Mouse (Mus musculus): ENCODE data around the gene Rilp.
A peak's percentile ranks its signal among the peaks of the same experiment; 100 is the strongest.

Gene Rilp

GRCm38 (mm10) chr11:75509741-75510626, at the start of gene Rilp:
TSS of gene Rilp (plus strand) at chr11:75510094.
- DNase-seq (ENCODE audit: low read depth, low spot score): no peak

GRCm38 (mm10) chr11:75460103-75460843, 49.6 kb upstream of the Rilp start:
- DNase-seq (ENCODE audit: low read depth, low spot score): peak; percentile 98

DNA sequence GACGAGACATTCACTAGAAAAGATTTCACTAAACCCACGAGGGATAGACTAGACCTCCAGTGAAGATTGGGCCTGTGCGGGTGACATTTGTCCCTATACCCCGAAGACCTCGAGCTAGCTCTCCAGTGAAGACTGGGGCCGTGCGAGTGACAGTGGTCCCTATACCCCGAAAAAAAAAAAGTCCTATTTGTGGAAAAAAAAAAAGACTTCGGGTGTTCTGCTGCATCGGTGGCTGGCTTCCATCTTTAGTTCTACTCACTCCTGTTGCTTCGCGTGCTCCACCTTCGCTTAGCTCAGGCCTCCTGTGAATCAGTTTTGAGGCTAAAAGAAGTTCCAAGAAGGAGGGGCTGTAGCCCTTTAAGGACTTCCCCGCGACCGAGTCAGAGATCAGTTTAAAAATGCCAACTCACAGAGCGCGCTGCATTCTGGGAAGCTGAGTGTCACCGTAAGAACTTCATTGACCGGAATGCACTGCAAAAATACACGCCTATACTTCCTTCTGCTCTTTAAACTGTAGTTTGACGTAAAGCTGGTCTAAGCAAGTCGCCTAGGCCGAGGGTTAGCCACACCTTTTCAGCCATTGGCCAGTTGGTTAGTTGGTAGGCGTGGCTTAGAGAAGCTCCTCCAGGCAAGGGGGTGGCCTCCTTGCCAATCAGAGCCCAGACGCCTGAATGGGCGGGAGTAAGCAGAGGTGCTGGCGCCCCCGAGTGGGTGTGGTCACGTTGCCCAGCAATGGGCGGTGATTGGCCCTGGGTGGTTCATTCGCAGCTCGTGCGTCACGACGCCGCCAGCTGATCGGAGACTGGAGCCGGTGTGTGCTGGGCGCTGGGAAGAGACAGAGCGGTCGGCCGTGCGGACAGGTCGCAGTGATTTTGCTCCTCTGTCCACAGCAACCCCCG, 48.8 kb upstream of the Rilp start, which contains the start of gene Tlcd2:
TSS of gene Tlcd2 (plus strand) at position 872 of the 899 bp plus-strand sequence.
- DNase-seq (ENCODE audit: low read depth, low spot score): peak; percentile 100

- DNase-seq (ENCODE audit: low read depth, low spot score): no peak
Observed at GRCm38 (mm10) chr11:75461743-75462252, 48.1 kb upstream of the Rilp start.

GRCm38 (mm10) chr11:75462253-75462783, 47.6 kb upstream of the Rilp start:
- peak; percentile 95 for DNase-seq (ENCODE audit: low read depth, low spot score)

- DNase-seq (ENCODE audit: low read depth, low spot score): peak; percentile 99
Observed at GRCm38 (mm10) chr11:75462865-75463336, 47.0 kb upstream of the Rilp start.

GRCm38 (mm10) chr11:75463624-75464023, 46.3 kb upstream of the Rilp start:
- DNase-seq (ENCODE audit: low read depth, low spot score): no peak

DNA sequence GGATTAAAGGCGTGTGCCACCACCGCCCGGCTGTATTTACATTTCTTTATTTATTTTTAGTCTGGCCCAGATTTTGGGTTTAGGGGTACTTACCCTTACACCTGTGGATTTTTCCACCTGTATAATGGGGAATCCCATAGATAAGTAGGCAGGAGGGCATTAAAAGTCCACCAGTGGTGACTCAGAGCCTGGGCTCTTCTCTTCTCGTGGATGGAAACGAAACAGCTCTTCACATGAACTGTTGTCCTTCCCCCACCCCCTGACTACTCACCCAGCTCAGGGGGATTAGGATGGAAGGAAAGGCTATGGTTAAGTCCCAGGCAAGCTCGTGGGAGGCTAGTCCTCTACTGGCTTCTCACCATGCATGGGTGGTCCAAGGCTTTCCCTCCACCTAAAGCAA, 45.5 kb upstream of the Rilp start:
- DNase-seq (ENCODE audit: low read depth, low spot score): no peak

- DNase-seq (ENCODE audit: low read depth, low spot score): no peak
Observed at GRCm38 (mm10) chr11:75465051-75465450, 44.8 kb upstream of the Rilp start.

DNA sequence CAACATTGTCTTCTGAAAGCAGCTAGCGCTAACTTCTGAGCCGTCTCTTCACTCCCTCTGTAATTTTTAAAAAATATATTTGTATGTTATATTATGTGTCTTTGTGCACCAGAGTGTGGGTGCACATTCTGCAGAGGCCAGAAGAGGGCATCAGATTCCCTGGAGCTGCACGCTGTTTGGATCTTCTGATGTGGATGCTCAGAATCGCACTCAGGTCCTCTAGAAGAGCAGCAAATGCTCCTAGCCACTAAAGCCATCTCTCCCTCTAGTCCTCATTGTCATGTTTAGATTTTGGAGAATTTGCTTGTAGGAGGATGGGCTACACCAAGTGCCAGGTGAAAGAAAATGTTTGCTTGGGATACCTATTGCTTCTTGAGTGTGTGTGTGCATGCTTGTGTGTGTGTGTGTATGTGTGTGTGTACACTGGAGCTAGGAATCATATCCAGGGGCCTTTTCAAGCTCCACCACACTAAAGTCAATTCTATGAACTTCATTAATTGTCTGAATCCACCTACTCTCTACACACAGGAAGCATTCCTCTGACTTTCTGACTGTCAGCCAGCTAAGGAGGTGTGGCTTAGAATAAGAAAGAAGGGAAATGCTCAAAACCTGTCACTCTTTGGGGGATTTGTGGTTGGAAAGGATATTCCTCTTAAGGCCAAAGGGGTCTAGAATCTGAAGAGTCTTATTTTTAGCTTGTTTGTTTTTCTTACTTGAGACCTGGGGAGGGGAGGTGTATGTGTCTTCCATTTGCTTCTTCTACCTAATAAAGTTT, 43.0 kb upstream of the Rilp start:
- peak; percentile 56 for DNase-seq (ENCODE audit: low read depth, low spot score)

GRCm38 (mm10) chr11:75467512-75468215, 42.2 kb upstream of the Rilp start:
- no peak for DNase-seq (ENCODE audit: low read depth, low spot score)

DNA sequence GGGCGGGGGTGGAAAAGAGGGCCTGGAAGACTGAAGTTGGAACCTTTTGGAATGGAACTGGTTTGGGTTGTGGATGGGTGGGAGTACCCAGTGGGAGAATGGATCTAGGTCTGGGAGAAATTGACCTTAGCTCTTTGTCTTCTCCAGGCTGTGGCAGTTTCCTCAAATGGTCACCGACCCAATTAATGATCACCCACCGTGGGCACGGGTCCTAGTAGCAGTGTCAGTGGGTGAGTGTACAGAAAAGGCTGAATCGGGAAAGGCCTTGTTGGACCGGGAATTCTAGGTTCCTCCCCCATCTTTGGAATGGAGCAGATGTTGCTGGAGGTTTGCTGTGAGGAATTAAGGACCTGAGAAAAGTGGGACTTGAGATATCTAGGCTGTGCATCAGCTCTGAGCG, 41.5 kb upstream of the Rilp start:
- no peak for DNase-seq (ENCODE audit: low read depth, low spot score)

- DNase-seq (ENCODE audit: low read depth, low spot score): no peak
Observed at GRCm38 (mm10) chr11:75469261-75469660, 40.6 kb upstream of the Rilp start.

DNA sequence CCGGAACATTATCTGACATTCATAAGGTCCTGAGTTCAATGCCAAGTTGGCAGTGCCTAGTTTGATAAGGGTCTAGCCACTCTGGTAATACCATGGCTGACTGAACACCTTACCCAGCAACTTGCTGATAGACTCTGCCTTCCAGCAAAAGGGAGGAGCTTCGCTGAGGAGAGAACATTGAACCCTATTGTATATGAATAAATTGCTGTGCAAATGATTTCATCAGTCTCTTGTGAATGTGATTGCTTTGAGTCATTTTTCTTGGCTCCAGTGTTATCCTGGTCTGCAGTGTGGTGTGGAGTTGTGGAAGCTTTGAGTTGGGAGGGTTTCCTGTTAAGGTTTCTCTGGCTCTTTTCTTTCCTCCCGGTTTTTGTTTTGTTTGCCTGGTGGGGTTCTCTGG, 39.2 kb upstream of the Rilp start:
- DNase-seq (ENCODE audit: low read depth, low spot score): peak; percentile 83

DNA sequence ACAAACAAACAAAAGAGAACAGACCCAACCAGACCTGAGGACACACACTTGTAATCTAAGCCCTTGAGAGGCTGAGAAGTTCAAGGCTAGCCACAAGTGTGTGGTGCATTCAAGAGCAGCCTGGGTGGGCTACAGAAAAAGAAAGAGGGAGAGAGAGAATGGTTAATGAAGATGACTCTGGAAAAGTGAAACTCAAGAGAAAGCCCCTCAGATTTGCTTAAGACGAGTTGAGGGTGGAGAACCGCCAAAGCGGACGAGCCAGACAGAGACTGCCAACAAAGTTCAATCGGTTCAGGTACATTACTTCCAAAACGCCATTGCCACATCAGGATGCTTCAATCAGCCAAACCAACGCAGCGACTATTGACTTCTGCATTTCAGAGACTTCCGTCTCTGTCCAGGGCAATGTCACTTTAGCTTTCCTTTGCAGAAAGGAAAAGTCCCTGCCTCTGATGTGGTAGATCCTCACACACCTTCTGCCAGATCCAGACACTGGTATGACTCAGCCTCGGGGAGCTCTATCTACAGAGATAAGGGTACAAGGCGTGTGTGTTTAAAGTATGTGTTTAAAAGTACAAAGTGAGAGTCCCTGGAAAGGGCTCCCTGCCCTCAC, 37.3 kb upstream of the Rilp start:
- DNase-seq (ENCODE audit: low read depth, low spot score): no peak

DNA sequence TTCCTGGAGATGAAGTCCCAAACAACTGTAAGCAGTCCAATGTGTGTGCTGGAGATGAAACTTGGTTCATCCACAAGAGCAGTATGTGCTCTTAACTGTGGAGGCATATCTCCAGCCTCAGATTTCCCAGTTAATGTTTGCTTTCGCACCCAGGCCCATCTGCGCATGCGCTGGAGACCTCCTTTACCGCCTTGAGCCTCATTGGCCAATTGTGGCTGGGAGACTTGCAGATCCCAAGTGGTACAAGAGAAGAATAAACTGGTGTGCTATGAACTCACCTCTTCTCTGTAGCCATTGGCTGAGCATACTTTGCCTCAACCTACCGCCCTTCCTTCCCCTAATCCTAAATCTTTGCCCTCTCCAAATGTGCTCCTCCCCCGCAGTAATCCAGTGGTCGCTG, 36.5 kb upstream of the Rilp start:
- DNase-seq (ENCODE audit: low read depth, low spot score): no peak

DNA sequence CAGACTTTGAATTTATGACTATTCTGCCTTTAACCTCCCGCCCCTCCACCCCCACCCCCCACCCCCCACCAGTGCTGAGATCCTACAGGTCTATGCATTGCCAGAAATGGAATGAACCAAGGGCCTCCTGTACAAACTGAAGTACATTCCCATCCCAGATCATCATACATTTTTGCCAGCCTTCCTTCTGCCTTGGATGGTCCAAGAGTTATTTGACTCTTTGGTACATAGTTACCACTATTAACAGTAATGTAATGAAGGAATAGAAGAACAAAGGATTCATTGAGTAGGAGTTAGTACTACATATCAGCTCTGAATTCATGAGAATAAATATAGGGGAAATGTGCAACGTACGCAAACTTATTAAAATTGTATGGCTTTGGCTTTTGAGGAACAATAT, 23.7 kb upstream of the Rilp start:
- DNase-seq (ENCODE audit: low read depth, low spot score): no peak

DNA sequence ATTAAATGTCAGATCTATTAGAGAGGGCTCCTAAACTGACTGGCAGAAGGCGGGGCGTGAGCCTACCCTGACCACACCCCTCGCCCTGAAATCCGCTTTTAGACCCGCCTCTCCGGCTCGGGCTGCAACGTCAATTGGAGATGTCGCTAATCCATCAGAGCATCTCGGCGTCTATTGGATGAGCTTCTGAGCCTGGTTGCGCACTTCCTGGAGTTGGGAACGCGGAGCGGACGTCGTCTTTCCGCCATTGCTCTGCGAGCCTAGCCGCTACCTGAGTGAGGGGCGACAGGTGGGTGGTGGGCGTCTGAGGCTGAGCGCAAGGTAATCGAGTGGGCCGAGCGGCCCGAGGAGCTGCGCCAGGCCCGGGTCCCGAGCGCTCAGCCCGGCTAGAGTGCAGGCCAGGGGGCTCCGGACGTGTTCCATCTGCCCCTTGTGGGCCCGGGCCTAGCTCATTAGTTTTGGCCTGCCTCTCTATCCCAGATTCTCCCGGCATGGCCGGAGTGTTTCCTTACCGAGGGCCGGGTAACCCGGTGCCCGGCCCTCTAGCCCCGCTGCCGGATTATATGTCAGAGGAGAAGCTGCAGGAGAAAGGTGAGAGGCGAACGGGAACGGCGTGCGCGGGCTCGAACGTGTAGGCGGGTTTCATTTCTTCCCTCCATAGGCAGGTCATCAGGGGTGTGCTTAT, 23.2 kb upstream of the Rilp start, which contains the start of gene Prpf8:
TSS of gene Prpf8 (plus strand) at position 216 of the 685 bp plus-strand sequence.
- DNase-seq (ENCODE audit: low read depth, low spot score): peak; percentile 97

All from 3T3-L1 (cell line).